Mouse (Mus musculus) layer of hippocampus, adult 8-10 months (tissue): ENCODE data around the gene Mrps30. TPM values are rescaled to one million over a fixed set of nuclear protein-coding genes. Genes with fewer than 3 reads are reported as not detected.
"Not testable (repeated sequence)": the region's sequence is repeated elsewhere in the genome, so short reads cannot be mapped to it uniquely, and the experiment has no call there.

ENCODE experiments used
- DNase-seq, 2 experiments: peaks; one replicate each; pipeline ENCODE4 v3.0.0; 2022; ENCODE audit warnings: low spot score in 2 of 2
- total RNA-seq, 4 experiments: library from RNA; stranded (reverse); gene quantifications; 2 replicates each; pipeline ENCODE4 v1.2.4; 2022

Mrps30 gene
- total RNA-seq, result 10 to 100 TPM; 17.2 to 18.6 (median 17.8) TPM

DNA sequence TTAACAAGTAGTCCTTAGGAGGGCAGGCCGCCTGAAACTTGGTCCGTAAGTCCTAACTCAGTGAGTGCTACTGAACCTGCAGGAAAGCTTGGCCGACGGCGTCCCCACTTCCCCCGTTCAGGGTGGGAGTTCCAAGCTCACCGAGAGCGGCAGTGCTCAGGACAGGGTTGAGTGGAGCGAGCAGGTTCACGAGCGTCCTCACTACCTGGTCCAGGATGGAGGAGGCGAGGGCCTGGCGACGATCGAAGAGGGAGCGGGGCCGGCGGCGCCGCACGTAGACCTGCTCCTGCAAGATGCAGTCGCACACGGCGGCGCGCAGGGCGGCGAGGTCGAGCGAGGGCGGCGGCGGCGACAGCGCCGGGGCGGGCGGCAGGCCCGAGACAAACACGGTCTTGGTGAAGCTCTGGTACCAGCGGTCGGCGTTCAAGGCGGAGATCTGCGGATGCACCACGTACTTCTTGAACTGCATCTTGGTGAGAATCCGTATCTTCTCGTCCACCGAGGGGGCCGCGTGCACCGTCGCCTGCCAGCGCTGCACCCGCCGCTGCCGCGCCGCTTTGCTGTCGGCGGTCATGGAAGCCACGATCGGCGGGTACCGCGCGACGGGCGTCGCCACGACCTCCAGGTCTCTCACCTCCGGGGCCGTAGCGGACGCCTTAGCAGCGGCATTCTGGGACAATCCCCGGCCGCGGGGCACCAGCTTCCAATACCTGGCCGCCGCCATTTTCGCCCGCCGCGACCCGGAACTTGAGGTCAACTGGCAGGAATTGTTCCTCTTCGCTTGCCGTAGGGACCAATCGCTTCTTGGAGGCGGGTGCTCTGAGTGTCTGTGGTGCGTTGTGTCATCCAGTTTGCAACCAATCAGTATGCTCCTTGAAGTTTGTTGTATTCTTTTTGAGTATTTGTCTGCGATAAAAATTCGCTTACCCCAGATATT is at the start of gene Mrps30, which contains the start of gene B430218F22Rik:
Gene Mrps30, minus strand, starts transcription at position 742 of the 937 bp plus-strand sequence.
Gene B430218F22Rik, plus strand, starts transcription at position 120 of the 937 bp plus-strand sequence.
- peak; percentile 92 to 95 for DNase-seq

DNA sequence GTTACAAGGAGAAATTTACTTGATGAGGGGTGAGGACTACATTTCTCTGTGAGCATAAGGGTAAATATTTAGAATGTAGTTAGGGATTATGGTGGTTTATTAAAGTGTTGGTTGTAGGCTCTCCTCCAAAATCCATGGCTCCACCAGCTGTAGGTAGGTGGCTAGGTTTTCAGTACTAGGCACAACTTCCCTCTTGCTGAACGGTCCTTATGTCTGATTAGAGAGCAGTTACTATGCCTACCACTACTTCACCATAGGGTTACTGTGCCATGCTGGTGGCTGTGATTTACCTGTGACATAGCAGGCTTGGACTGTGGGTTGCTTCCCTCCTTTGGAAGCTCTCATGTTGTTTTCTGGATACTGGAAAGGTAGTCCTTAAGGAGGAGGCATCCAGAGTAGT is 33.8 kb upstream of the Mrps30 start:
- no peak for DNase-seq

DNA sequence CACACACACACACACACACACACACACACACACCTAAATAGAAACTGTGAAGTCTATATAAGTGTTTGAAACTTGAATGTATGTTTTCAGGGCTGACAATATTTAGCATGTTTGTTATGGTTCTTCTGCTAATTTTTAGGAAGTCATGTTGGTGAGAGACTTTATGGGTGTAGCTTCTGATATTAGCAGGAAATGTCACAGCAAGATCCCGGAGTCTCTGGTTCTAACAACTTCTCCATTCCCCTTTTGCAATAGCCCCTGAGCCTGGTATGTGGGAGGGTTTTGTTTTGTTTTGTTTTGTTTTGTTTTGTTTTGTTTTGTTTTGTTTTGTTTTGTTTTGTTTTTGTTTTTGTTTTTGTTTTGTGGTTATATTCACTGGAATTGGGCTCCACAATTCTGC is 33.4 kb upstream of the Mrps30 start:
- no peak for DNase-seq

DNA sequence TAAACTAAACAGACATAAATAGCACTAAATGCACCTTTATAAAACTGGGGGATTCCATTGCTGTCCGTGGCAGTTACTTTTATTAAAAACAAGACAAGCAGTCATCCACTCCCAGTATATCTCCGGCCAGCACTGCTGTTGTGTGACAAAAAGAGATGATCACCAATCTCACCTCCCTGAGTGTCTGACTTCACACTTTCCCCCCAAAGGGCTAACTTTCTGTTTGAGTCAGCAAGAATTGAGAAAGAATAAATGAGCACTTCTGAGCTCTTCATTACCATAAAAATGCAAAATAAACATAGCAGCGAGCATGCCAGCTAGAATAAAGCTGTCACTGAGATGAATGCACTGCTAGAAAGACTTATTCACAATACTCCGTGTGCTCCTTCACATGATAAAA is 31.1 kb upstream of the Mrps30 start:
- no peak for DNase-seq

DNA sequence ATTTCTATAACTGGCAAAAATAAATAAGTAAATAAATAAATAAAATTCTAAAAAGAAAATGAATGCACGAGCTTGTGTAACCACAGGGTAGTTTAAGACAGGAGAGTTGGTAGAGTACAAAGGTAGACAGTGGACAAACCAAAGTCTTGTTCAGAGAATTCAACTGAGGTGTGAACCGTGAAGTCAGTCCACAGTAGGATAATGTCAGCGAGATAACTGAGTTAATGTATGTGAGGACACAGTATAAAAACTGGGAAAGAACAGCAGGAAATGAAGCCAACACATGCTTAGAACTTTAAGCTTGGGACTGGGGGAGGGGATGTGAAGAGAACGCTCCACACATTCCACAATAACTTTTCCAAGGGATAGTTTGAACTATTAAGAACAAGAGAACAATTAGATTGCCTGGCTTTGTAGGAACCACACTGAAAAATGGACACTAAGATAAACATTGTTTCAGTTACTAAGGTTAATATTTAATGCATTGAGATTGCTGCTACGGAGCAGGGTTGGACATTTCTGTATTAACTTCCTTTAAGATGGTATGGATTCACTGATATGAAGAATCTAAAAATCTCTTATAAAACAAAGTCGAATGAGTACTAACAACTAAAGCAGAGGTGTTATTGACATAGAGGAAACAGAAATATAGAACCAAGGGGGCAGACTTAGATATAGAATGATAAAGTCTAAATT is 24.4 kb upstream of the Mrps30 start:
- DNase-seq, result no peak

DNA sequence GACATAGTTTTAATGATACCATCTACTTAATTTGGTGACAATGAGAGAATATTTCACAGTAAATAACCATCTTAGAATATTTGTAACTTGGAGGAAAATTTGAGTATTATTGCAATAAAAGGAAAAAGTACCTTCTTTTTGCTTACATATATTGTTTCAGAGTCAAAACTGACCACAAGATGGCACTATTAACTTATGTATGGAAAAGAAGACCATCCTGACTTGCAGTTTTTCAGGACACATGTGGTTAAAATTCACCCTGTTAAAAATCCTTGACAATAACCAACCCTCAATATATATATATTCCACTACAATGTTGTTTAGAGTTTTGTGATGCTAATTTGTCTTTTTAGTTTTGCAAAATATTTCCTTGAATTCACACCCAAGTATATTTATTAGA is 16.5 kb upstream of the Mrps30 start:
- no peak for DNase-seq

DNA sequence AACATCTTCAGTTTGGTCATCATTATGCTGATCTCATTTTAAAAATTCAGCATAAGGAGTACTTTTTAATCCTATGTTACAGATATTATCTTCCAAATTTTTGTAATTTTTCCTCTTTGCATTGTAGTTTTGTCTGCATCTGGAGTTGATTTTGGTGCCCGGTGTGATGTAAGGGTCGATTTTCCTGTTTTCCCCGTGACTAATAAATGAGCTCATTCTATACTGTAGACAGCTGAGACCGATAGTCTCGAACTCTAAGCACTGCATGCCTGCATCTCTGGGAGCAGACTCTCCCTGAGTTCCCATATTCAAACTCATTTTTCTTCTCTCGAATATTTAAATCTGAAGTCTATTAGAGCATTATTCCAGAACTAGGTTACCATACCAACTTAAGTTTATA is 13.3 kb upstream of the Mrps30 start:
- DNase-seq, result no peak

DNA sequence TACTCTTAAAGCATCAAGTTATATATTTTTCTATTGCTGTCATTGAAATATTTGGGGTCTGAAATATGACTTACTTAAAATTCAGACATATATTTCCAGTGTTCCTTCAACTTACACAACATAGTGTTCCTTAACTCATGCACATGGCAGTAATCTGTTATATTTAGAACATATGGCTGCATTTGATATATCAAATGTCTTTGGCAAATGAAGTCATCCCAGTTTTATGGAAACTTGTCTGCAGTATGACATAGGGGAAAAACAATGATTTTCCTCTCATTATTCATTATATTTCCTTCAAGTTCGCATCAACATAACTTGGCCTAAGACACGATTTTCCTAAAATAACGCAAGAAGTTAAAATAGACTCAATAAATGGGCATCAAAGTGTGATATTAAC is 8.8 kb upstream of the Mrps30 start:
- no peak for DNase-seq

DNA sequence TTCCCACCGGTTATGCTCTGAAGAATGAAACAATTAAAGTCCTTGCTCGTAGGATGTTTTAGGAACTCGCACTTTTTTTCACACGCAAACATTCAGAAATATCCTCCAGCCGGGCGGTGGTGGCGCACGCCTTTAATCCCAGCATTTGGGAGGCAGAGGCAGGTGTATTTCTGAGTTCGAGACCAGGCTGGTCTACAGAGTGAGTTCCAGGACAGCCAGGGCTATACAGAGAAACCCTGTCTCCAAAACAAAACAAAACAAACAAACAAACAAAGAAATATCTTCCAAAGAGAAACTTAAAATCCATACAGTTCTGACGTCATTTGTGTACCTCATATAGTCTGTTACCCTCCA is 373 bp upstream of the Mrps30 start:
- not testable (repeated sequence) for DNase-seq

DNA sequence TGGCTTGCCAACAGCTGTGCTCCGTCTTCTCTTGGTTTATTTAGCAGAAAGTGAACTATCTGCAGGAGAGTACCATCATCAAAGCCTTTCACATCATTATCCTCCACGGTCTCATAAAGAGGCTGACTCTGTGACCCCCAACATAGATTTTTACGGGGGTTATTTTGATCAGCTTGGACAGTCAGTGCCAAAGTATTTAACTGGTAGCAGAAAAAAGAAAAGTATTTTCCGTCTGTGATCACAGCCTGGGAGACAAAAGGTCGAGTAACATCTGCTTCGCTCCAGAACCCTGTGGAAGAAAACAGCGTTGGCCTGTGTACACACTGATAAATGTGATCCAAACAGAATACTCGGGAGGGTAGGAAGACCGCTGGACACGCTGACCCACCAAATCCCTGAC is 6.7 kb downstream of the Mrps30 start:
- no peak for DNase-seq

DNA sequence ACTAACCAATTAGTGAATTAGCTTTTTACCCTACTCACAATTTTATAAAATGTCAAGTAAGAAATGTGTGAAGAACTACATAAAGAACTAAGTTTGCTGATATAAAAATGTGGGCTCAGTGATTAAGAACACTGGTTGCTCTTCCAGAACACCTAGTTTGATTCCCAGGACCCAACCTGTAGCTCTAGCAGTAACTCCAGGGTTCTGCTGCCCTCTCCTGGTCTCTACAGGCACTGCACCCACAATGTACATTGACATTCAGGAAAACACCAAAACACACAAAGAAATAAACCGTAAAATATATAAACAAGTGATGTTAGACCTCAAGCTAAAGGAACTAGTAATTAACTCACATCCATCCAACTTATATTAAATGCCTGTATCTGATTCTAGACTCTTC is 7.9 kb downstream of the Mrps30 start:
- peak; percentile 30 to 71 for DNase-seq

DNA sequence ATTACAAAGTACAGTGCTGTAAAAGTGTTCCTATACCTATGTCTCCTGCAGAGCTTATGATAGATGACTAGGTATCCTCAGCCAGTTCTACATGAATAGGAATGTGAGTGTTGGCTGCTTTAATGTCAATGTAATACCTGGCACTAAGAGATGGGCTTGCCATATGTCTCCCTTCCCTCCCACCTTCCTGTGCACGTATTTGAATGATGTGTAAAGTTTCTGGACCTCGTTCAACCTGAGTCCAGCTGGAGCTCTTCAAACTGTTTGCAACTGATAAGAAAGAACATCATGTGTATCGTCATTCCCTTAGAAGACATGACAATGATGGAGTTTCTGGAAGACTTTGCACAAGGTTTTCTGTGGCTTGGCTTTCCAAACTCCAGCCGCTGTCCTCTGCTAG is 14.2 kb downstream of the Mrps30 start:
- peak in 1 of 2 experiments; percentile 11 for DNase-seq

DNA sequence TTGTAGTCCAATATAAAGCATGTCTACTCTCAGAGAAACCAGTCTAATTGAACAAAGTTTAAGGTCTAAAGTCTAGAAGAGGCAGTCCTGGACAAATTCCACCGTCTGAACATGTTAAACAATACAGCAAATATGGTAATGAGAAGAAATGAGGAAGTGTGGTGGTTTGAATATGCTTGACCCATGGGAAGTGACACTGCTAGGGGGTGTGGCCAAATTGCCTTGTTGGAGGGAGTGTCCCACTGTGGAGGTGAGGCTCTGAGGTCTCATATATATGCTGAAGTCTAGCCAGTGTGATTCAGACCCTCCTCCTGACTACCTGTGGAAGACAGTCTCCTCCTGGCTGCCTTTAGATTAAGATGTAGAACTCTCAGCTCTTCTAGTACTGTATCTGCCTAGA is 21.3 kb downstream of the Mrps30 start:
- DNase-seq, result no peak

DNA sequence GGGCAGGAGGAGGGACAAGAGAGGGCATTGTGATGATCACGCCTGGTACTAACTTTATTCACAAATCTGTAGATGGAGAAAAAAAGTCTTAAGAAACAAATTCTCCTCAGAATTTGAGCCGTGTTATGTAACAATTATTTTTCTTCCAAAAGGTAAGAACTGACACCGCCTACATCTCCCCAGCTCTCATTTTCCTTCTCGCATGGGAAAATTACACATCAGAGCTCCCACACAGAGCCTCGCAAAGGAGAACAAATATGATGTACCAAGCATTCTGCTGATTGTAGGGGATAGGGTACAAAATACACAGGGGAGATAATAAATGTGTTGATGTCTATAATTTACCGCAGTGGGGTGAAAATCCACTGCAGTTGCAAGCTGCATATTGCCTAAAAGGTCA is 23.7 kb downstream of the Mrps30 start:
- DNase-seq, result peak in 1 of 2 experiments; percentile 23

DNA sequence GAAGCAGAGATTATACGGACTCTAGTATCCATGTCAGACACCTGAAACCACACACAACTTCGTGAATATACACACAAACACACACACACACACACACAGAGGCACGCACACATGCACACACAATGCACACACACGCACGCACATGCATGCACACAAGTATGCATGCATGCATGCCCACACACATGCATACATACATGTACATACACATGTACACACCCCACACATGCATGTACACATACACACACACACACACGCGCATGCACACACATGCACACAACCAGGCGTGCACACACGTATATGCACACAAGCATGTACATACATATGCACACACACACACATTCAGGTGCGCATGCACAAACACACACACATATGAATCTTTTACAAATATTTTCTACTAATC is 36.2 kb downstream of the Mrps30 start:
- DNase-seq, result no peak

DNA sequence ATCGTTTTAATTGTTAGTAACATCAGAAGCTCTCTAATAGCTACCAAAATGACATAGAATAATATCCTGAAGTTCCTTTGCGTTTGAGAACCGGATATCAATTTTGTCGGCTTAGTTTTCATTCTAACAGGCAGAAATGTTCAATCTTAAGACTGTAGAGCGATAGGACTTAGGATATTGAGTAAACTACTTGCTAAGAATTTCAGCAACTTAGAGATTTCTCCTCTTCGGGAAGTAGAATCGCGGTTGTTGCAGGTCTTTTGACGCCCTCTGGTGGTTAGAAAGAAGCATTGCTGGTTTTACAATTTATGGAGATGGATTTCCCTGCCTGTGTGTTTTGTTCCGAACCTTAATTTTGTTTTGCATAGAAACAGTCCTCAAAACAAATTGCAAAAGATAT is 36.8 kb downstream of the Mrps30 start:
- no peak for DNase-seq

Other genes starting within 250 kb of the Mrps30 start
- under 1 TPM in 3 of 4 experiments, not detected in 1; 0.41 to 0.74 (median 0.59) TPM for gene B430218F22Rik, start 622 bp downstream of the Mrps30 start, total RNA-seq